Mouse (Mus musculus) cerebellum, adult 11-12 months (tissue): ENCODE results near the gene Arhgef25.
"Not testable (repeated sequence)": the region's sequence is repeated elsewhere in the genome, so short reads cannot be mapped to it uniquely, and the experiment has no call there.

Experiments
- DNase-seq: peaks from one replicate; pipeline ENCODE4 v3.0.0; 2022

Arhgef25 gene

GRCm38 (mm10) chr10:127135118-127135836 lies 54.6 kb downstream of the Arhgef25 start:
- no peak for DNase-seq

- DNase-seq = not testable (repeated sequence)
These were observed 55.4 kb downstream of the Arhgef25 start for GRCm38 (mm10) chr10:127134394-127135035.
